Mouse (Mus musculus) CH12.LX (cell line): ENCODE data around the gene Kcnc3. TPM values are rescaled to one million over a fixed set of nuclear protein-coding genes. Genes with fewer than 3 reads are reported as not detected.

Source experiments
- DNase-seq: peaks from one replicate; pipeline ENCODE4 v3.0.0-alpha.2; 2013; ENCODE audit errors: extremely low read depth
- H3K27ac ChIP-seq: 2 replicates; pipeline ENCODE4 v1.5.1; 2012; ENCODE audit warnings: low read depth, mild to moderate bottlenecking, control low read depth, moderate library complexity; ENCODE audit not compliant: insufficient read depth
- H3K27me3 ChIP-seq: replicated peaks from 2 replicates; pipeline ENCODE3; 2012; ENCODE audit warnings: inconsistent platforms
- H3K36me3 ChIP-seq, 2 experiments: replicated peaks in 1 of 2; 2 replicates each; pipeline versions ENCODE3 to v1.6.1; 2012; ENCODE audit warnings: inconsistent platforms in 1 of 2, low read length in 1 of 2, mild to moderate bottlenecking in 1 of 2, mixed read lengths in 1 of 2, moderate library complexity in 1 of 2; ENCODE audit not compliant: control insufficient read depth in 1 of 2, insufficient read depth in 1 of 2
- H3K4me1 ChIP-seq, 2 experiments: 2 replicates each; pipeline ENCODE4 v1.6.1; 2012; ENCODE audit warnings: inconsistent platforms in 1 of 2, moderate library complexity in 1 of 2; ENCODE audit not compliant: insufficient read depth in 2 of 2, control insufficient read depth in 1 of 2
- H3K4me2 ChIP-seq: 2 replicates; pipeline ENCODE4 v1.6.1; 2012; ENCODE audit warnings: low read depth, mild to moderate bottlenecking, control low read depth; ENCODE audit not compliant: poor library complexity, insufficient read depth, severe bottlenecking
- H3K4me3 ChIP-seq, 3 experiments: fragments of 150-350 bp in 1 of 3; sonication (generic) in 1 of 3; replicated peaks in 1 of 3; 2 replicates each; pipeline versions ENCODE3 to v1.5.1; 2011 to 2012; ENCODE audit warnings: low read depth in 2 of 3, low read length in 2 of 3, mild to moderate bottlenecking in 2 of 3, moderate library complexity in 2 of 3, control low read depth in 1 of 3, improper control_type of control experiment in 1 of 3, inconsistent platforms in 1 of 3, mixed read lengths in 1 of 3; ENCODE audit not compliant: poor library complexity in 1 of 3
- H3K79me2 ChIP-seq: replicated peaks from 2 replicates; pipeline ENCODE4 v1.6.1; 2012; ENCODE audit warnings: mild to moderate bottlenecking, moderate library complexity; ENCODE audit not compliant: control insufficient read depth, poor library complexity, insufficient read depth, severe bottlenecking; ENCODE audit errors: extremely low read depth
- H3K9ac ChIP-seq: 2 replicates; pipeline ENCODE4 v1.6.1; 2012; ENCODE audit warnings: low read depth, mild to moderate bottlenecking, control low read depth, moderate library complexity; ENCODE audit not compliant: insufficient read depth
- H3K9me3 ChIP-seq: replicated peaks from 2 replicates; pipeline ENCODE3; 2012; ENCODE audit warnings: low read length, inconsistent platforms, mixed read lengths
- CHD2 ChIP-seq: IDR thresholded peaks from 2 replicates; pipeline ENCODE4 v1.6.1; 2011; ENCODE audit warnings: low read length, improper control_type of control experiment
- EP300 ChIP-seq: IDR thresholded peaks from 2 replicates; pipeline ENCODE4 v1.6.1; 2011; ENCODE audit warnings: low read length, improper control_type of control experiment
- ETS1 ChIP-seq: conservative IDR thresholded peaks from 2 replicates; pipeline ENCODE4 v1.6.1; 2012; ENCODE audit warnings: low read depth, mild to moderate bottlenecking, inconsistent platforms, low read length, improper control_type of control experiment, moderate library complexity
- NRF1 ChIP-seq: IDR thresholded peaks from 2 replicates; pipeline ENCODE4 v1.6.1; 2014; ENCODE audit warnings: low read depth, mild to moderate bottlenecking, inconsistent platforms, low read length, improper control_type of control experiment, moderate library complexity
- PAX5 ChIP-seq: IDR thresholded peaks from 2 replicates; pipeline ENCODE4 v1.6.1; 2012; ENCODE audit warnings: low read length, inconsistent platforms, mixed read lengths
- POLR2AphosphoS2 ChIP-seq: IDR thresholded peaks from 2 replicates; pipeline ENCODE4 v1.6.1; 2011; ENCODE audit warnings: low read depth, low read length, improper control_type of control experiment
- RAD21 ChIP-seq: IDR thresholded peaks from 2 replicates; pipeline ENCODE4 v1.6.1; 2011; ENCODE audit warnings: low read depth, mild to moderate bottlenecking, low read length, improper control_type of control experiment, moderate library complexity
- RCOR1 ChIP-seq: conservative IDR thresholded peaks from 2 replicates; pipeline ENCODE4 v1.6.1; 2012; ENCODE audit warnings: low read depth, mild to moderate bottlenecking, inconsistent platforms, low read length, improper control_type of control experiment
- SIN3A ChIP-seq: IDR thresholded peaks from 2 replicates; pipeline ENCODE4 v1.6.1; 2012; ENCODE audit warnings: low read length, improper control_type of control experiment, inconsistent platforms
- USF1 ChIP-seq: IDR thresholded peaks from 2 replicates; pipeline ENCODE4 v1.6.1; 2014; ENCODE audit warnings: low read depth, mild to moderate bottlenecking, inconsistent platforms, low read length, improper control_type of control experiment
- USF2 ChIP-seq: conservative IDR thresholded peaks from 2 replicates; pipeline ENCODE4 v1.6.1; 2011; ENCODE audit warnings: low read depth, low read length, improper control_type of control experiment
- ZNF384 ChIP-seq: IDR thresholded peaks from 2 replicates; pipeline ENCODE4 v1.6.1; 2012; ENCODE audit warnings: low read depth, low read length, improper control_type of control experiment, inconsistent platforms
- dilution Hi-C: fragments of 300-500 bp; cut with MboI; formaldehyde crosslinking; loops from 2 replicates; pipeline ENCODE4 v1.14.3; 2020; ENCODE audit warnings: low sequenced_read_pairs; ENCODE audit not compliant: extremely low pct_unique_long_range_greater_than_20kb, extremely low pct_ligation_motif_present
- in situ Hi-C: fragments of 300-500 bp; cut with MboI; formaldehyde crosslinking; loops from 3 replicates; pipeline ENCODE4 v1.14.3; 2019; ENCODE audit warnings: low sequenced_read_pairs, low pct_ligation_motif_present, low pct_unique_long_range_greater_than_20kb, mixed read lengths
- polyA plus RNA-seq: library from polyadenylated mRNA; unstranded; fragments of >175 nt; gene quantifications from 2 replicates; pipeline ENCODE4 v1.2.1, GENCODE M21; 2012; ENCODE audit warnings: low read depth; ENCODE audit not compliant: insufficient read length
- total RNA-seq, 2 experiments: library from RNA; depleted of rRNA; stranded (reverse); fragments of 300-350 nt in 1 of 2; fragments of >200 nt in 1 of 2; gene quantifications; 2 replicates each; pipeline ENCODE4 v1.2.3; 2012 to 2014

Kcnc3 gene
- total and polyA plus RNA-seq, 3 experiments = 0.31 to 5.6 (median 1.7) TPM

GRCm38 (mm10) chr7:44586930-44587329 is 3.5 kb upstream of the Kcnc3 start:
- H3K9me3 ChIP-seq = peaks cover 2% of the 10 kb centered on the region
- dilution Hi-C loops (no loop called here), in situ Hi-C loops (loop anchor here (10.0 kb wide), 1 partner anchor 58 kb away; no protein-coding TSS in a partner anchor)
- H3K36me3 ChIP-seq = peaks cover 31 to 62% of the 10 kb centered on the region in 2 experiments
- no peak overlapping the region for H3K9ac ChIP-seq
- no peak overlapping the region for H3K4me2 ChIP-seq
- peaks cover 8% of the 10 kb centered on the region for H3K27me3 ChIP-seq
- no peak overlapping the region for H3K4me3 ChIP-seq
- DNase-seq = no peak
- TF ChIP-seq POLR2AphosphoS2 (no peak), NRF1 (no peak), RAD21 (no peak), EP300 (no peak), RCOR1 (no peak), CHD2 (no peak), ETS1 (no peak), USF1 (no peak)
- H3K27ac ChIP-seq = no peak overlapping the region
- H3K4me1 ChIP-seq = peaks cover 9 to 32% of the 10 kb centered on the region in 2 experiments
- H3K79me2 ChIP-seq = no peaks in the 10 kb centered on the region

- Histone ChIP-seq H3K4me1 (peaks cover 9 to 39% of the 10 kb centered on the region in 2 experiments), H3K4me3 (no peak overlapping the region), H3K9ac (no peak overlapping the region), H3K79me2 (no peaks in the 10 kb centered on the region)
- in situ Hi-C loops = loop anchor here (10.0 kb wide), 1 partner anchor 57 kb away; no protein-coding TSS in a partner anchor
- no peak for TF ChIP-seq PAX5
- TF ChIP-seq, all 38 proteins: peak for 0
- DNase-seq = no peak
- Histone ChIP-seq H3K36me3 (peaks cover 24 to 54% of the 10 kb centered on the region in 2 experiments), H3K4me2 (no peak overlapping the region), H3K9me3 (peaks cover 2% of the 10 kb centered on the region), H3K27me3 (peaks cover 10% of the 10 kb centered on the region), H3K27ac (no peak overlapping the region)
- dilution Hi-C loops = no loop called here
Measured at GRCm38 (mm10) chr7:44587676-44588075, 2.8 kb upstream of the Kcnc3 start.

- peak overlapping the region; percentile 73 for H3K4me2 ChIP-seq
- TF ChIP-seq ZNF384 (no peak), RCOR1 (no peak), USF2 (no peak), SIN3A (no peak), PAX5 (no peak)
- peaks cover 9 to 39% of the 10 kb centered on the region in 2 experiments for H3K4me1 ChIP-seq
- no peak for DNase-seq
- H3K27me3 ChIP-seq = peaks cover 10% of the 10 kb centered on the region
- H3K9me3 ChIP-seq = peaks cover under 1% of the 10 kb centered on the region
- no peak overlapping the region for H3K4me3 ChIP-seq
- dilution Hi-C loops (no loop called here), in situ Hi-C loops (loop anchor here (10.0 kb wide), 1 partner anchor 56 kb away; no protein-coding TSS in a partner anchor)
- H3K9ac ChIP-seq = peak overlapping the region; percentile 55; the same call in 1 of the 2 replicates
- no peak overlapping the region for H3K27ac ChIP-seq
- peaks cover 18 to 48% of the 10 kb centered on the region in 2 experiments for H3K36me3 ChIP-seq
- H3K79me2 ChIP-seq = 0 out of 2 replicates have a peak, but pooled peaks cover 2% of the 10 kb centered on the region
Measured at GRCm38 (mm10) chr7:44588338-44588737, 2.1 kb upstream of the Kcnc3 start.
